Mouse (Mus musculus) duodenum, adult 2 months (tissue): ENCODE results near the gene Evi5. TPM values are rescaled to one million over a fixed set of nuclear protein-coding genes. Genes with fewer than 3 reads are reported as not detected.

ENCODE experiments used
- polyA plus RNA-seq: library from polyadenylated mRNA; depleted of rRNA; stranded (reverse); fragments of >200 nt; gene quantifications from 2 replicates; pipeline ENCODE4 v1.2.3, GENCODE M21; 2012; ENCODE audit warnings: low replicate concordance; rRNA removed

The Evi5 gene
- 3.9 and 5.1 TPM in 2 replicates for polyA plus RNA-seq

DNA sequence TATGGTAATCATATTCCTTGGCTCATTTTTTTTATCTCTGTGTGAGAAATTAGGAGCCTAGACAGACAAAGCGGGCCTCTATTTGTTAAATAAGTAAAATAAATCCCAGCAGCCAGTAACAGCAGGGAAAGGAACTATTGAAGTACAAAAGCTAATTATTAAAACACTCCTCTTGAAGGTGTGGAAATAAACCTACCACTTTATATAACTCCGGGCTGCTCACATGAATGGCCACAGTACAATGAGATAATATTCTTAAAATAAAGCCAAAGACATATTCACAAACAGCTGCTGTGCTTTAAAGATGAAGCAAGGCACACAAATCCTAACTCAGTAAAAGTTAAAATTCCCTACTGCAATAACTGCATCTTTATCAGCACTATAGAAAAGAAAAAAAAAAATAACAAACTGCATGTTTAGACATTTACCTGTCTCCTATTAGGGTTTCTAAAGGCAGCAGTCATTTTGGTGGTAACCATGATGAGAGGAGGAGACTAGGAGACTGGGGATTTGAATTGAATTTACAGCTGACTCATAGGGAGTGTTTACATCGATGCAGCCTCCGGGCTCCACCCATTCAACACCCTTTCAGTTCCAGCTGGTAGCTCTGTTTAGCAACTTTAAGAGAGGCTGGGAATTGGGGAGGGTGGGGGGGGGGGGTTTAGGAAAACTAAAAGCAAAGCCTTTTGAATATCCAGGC is at the start of gene Evi5:
TSS of gene Evi5 (minus strand) at position 547 of the 700 bp plus-strand sequence.

GRCm38 (mm10) chr5:107900206-107901013 is 25.5 kb upstream of the Evi5 start, which contains the start of gene Rpl5:
Gene Rpl5, plus strand, starts transcription at chr5:107900502.

GRCm38 (mm10) chr5:107829998-107830560 is 44.8 kb downstream of the Evi5 start, which contains the start of gene Ube2d2b:
Gene Ube2d2b, plus strand, starts transcription at chr5:107830099.

DNA sequence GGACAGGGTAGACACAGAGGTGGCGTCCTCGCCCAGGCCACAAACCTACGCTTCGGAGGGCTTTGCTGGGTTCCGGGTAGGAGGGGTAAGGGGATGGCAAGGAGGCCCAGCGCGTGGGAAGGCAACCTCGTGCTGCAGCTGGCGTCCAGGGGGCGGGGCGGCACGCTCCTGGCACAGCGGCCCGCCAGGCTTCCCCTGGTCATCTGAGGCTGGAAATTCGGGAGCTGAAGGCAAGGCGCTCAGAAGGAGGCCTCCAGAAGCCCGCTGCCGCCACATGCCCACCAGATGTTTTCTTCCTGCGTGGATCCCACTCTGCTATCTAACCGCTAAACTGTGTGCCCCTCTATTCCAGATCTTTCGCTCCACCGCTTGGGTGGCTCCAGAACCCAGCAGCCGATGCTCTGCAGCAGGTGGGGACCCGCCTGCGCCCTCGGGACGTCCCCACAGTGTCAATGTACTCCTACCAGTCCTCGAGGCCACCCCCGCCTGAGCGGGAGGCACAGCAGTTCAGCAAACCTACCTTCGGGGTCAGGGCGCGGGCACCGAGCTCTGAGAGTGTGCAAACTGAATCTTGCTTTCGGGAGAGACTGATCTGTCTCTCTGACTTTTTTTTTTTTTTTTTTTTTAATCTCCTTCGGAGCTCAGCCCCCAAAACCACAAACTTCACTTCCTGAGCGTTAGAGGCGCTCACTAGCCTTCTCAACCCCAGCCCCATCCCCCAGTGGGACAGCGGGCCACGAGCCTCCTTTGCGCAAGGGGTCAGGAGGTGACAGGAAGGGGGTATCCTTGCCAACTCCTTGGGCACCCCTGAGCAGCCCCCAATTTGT is 149.3 kb downstream of the Evi5 start, which contains the start of gene Gfi1:
TSS of gene Gfi1 (minus strand) at position 602 of the 827 bp plus-strand sequence.

Other genes with a start within 250 kb of the Evi5 start
- 7.4 and 7.6 TPM in 2 replicates for gene Gfi1, start 149.1 kb downstream of the Evi5 start, polyA plus RNA-seq
- not detected in 2 replicates for gene Ube2d2b, start 45.0 kb downstream of the Evi5 start, polyA plus RNA-seq
- gene Rpl5, start 25.4 kb upstream of the Evi5 start, polyA plus RNA-seq = 20.7 and 32.9 TPM in 2 replicates
- gene Fam69a, start 112.0 kb upstream of the Evi5 start, polyA plus RNA-seq = 0.11 and 0.12 TPM in 2 replicates
- 1.9 and 2.8 TPM in 2 replicates for gene Mtf2, start 190.6 kb upstream of the Evi5 start, polyA plus RNA-seq